Mouse (Mus musculus) thymus, postnatal 14 days (tissue): ENCODE data around the gene 2010111I01Rik.

ENCODE experiments used
- DNase-seq: peaks from one replicate; pipeline ENCODE4 v3.0.0; 2021

2010111I01Rik gene

GRCm38 (mm10) chr13:63032304-63032830, 67.7 kb downstream of the 2010111I01Rik start:
- no peak for DNase-seq

DNA sequence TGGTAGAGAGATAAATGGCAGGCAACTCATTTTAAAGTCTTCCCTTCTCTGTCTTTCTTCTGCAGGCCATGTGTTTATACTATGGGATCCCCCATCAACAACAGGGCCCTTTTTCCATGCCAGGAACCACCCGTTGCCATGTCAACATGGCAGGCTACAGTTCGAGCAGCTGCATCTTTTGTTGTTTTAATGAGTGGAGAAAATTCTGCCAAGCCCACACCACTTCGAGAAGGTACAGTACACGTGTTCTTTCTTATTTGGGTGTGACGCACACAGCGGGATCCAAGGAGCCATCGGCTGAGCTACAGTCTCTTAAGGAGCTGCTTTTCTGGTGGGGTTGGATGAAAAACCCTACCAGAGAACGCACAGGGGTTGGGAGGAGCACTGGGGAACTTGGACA, 68.3 kb downstream of the 2010111I01Rik start:
- DNase-seq, result no peak

DNA sequence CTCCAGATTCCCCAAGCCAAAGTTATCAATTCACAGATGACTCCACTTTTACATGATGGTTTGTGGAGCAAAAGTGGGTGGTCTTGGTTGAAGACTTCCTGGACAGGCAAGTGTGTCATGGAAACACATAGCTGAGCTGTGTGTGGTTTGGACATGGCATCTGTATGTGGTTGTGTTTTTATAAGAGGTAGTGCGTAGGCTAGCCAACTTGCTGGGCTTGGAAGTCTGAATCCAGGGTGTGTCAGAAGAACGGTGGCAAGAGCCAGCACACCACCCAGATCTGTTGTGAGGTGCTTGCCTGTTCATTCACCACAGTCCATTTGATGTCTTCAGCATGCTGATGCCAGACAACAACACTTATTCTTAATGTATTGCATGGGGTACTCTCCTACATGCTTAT, 68.7 kb downstream of the 2010111I01Rik start:
- no peak for DNase-seq

DNA sequence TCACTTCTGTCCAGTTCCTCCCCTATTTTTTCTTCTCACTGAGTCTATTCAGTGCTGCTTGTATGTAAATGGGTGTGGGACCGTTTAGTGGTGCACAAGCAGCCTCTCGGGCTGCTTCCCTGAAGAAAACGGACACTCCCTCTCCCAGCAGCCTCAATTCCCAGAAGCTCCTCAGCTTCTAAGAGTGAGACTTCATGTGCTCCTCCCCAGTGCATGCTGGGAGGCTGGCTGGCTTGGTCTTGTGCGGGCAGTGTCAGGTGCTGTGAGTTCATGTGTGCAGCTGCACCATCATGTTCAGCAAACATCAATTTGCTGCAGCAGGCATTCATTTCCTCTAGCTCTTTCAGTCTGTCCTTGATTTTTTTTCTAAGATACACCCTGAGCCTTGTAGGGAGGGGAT, 70.0 kb downstream of the 2010111I01Rik start:
- DNase-seq, result peak; percentile 59

GRCm38 (mm10) chr13:63037906-63038305, 73.2 kb downstream of the 2010111I01Rik start:
- no peak for DNase-seq

DNA sequence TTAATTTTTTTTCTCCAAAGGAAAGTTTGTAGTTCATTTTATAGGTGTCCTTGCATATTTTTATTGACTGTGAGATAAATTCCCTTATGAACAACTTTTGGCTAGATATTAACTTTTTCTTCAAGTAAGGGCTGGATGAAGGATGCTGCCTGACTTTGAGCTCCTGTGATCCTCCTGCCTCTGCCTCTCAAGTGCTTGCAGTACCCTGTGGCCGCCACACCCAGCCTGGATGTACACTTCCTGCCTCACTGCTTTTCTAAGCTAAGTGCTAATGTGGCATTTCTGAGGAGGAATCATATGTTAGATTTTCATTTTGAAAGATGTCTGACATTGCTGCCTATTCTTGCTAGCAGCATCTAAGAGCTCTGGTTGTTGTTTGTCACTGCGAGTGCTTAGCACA, 73.7 kb downstream of the 2010111I01Rik start:
- no peak for DNase-seq

GRCm38 (mm10) chr13:63038871-63039270, 74.2 kb downstream of the 2010111I01Rik start:
- DNase-seq, result no peak

DNA sequence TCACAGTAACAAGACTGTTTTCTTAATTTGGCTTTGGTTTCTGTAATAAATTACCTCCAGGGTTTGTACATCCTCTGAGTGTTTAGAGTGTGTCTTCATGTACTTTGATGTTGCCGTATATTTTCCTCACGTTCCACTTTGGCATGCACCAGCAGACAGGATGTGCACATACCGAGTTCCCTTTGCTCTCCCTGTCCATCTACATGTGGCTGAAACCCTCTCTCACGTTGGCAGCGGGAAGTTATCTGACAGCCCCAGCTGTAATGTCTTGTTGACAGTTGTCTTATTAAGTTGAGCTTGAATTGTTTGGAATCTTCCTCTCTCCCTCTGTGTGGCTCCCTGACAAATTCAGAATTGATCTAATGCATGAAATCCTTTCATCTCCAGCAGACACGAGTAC, 74.6 kb downstream of the 2010111I01Rik start:
- DNase-seq, result no peak

GRCm38 (mm10) chr13:63039848-63040247, 75.2 kb downstream of the 2010111I01Rik start:
- no peak for DNase-seq

- no peak for DNase-seq
Measured at GRCm38 (mm10) chr13:63045504-63046205, 81.0 kb downstream of the 2010111I01Rik start.

- peak; percentile 58 for DNase-seq
Measured at GRCm38 (mm10) chr13:63046206-63047020, 81.7 kb downstream of the 2010111I01Rik start.

DNA sequence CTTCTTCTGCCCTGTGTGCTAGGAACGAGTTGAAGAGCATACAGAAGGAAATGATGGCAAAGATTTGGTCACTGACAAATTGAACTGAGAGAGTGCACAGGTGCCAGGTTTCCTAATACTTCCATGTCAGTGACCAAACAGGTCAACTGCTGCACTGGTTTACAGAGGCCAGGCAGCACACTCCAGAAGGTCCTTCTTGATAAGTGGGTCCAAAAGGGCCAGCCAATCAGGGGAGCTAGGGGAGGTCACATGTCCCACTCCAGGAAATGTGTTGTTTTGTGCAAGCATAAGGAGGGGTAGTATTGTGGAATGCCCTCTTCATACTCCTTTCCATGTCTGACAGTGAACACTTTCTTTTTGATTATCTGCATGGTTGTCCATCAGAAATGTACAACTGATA, 99.0 kb downstream of the 2010111I01Rik start:
- DNase-seq, result no peak

DNA sequence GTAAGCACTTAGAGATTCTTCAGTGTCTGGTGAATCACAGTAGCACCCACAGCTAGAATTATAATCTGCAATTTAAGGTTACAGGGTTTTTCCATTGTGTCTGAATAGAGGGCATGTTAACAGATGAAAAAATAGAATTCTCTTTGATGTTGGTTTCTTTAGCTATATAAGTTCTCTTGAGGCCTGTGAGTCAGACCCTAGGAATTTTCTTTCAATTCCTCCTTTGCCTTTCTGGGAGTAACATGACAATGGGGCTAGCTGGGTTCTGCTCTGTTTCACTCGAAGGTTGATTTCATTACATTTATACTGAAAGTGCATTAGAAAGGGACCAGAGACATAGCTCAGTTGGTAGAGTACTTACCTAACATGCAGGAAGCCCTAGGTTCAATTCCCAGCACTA, 101.9 kb downstream of the 2010111I01Rik start:
- DNase-seq, result no peak

DNA sequence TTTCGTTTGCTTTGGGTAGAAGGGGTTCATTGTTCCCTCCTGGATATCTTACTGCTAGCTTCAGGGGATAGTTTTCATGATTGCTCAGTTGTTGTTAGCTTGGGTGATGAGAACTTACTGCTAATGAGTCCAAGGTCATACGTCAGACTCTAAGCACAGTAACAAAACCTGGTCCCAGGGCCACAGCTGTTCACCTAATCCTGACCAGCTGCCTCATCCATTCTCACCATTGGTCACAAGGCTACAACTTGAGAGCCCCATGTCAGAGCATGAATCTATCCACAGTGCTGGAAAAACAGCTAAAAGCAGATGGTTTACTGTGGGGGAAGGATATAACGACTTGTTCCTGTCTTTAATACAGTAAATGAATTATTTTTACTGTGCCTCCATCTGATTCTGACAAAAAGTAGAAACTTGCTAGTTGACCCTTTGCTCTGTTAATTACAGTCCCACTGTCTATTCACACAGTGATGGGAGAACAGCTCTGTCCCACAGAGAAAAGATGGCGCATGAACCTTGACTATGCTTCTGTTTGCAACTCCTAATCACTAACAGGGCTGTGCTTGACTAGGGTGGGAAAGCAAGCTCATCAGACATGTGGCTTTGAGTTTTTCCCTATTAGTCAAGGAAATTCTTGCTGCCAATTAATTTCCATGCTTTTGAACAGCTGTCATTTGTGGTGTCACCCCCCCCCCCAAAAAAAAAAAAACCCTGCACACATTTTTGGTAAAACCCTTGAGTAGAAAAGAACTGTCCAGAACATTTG, 103.9 kb downstream of the 2010111I01Rik start:
- no peak for DNase-seq

- no peak for DNase-seq
Measured at GRCm38 (mm10) chr13:63071874-63072273, 107.2 kb downstream of the 2010111I01Rik start.

GRCm38 (mm10) chr13:63072376-63072775, 107.7 kb downstream of the 2010111I01Rik start:
- no peak for DNase-seq

DNA sequence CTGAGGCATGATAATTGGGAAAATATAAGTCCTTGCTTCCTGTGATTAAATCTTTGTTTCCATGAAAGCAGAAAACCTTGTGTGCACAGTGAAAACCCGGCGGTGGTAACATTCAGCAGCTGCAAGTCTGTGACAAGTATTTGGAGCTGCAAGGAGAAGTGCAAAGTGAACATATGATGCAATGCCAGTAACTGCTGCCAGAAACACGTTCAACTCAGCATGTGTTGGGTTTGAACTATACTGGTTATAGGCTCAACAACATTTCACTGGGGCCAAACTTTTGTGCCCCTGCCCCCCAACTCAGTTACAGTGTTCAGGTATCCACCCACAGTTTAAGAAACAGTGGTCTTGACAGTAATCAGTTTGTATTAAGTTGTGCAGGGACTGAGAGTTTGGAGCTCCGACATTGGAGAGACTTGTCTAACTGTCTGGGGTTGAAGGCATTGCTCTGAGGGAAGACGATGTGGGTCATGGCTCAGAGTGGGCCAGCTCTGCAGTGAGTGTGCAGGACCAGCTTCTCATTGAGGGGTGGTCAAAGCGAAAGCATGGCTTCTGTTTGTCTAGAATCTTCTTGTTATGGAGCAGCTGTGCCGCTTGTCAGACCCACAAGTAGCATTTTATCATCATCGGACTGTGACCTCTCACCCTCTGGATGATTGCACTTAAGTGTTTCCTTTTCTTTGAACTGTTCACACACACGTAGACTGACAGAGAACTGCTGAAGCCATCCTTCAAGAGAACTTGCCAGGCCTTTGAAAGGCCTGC, 109.4 kb downstream of the 2010111I01Rik start:
- no peak for DNase-seq

DNA sequence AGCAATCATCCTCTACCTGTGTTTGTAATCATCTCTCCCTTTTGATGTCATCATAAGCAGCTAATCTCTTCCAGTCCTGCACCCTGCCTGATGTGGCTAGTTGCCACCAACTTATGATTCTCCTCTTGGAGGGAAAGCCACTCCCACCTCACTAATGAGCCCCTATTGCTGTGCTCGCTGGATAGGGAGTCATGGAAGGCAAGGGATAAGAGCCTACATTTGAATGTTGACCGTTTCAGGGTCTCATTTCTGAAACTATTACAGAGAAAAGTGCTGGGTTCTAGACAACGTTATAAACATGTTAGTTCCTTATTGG, 109.9 kb downstream of the 2010111I01Rik start:
- no peak for DNase-seq

- no peak for DNase-seq
Measured at GRCm38 (mm10) chr13:63075331-63075855, 110.7 kb downstream of the 2010111I01Rik start.

GRCm38 (mm10) chr13:63080191-63080590, 115.5 kb downstream of the 2010111I01Rik start:
- DNase-seq, result no peak

- DNase-seq, result no peak
Measured at GRCm38 (mm10) chr13:63080823-63081222, 116.1 kb downstream of the 2010111I01Rik start.

DNA sequence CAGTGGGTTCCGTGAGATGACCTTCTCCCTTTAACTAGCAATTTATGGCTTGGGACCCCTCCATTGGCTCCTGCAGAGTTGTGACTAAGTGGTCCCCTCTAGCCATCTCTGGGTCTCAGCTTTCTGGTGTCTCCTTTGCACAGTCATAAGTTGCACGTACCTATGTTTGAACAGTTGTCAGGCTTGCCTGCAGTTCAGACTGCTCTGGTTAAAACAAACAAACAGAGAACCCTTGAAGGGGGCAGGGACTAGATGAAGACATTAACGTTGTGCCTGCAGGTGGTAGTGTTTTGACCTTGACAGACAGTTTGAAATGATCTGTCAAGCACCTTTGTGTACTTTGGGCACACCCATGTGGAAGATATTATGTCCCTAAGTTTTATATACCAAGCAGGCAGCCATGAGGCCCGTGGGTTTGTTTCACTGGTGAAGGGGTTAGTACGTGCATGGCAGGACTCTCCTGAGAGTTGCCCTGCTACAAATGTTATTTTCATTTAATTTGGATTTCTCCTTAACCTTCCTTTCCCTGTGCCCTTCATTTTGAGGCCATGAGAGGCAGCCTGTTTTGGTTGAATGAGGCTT, 118.0 kb downstream of the 2010111I01Rik start:
- DNase-seq, result no peak
